Mouse (Mus musculus) E14TG2a.4 (cell line): ENCODE measurements around the gene Mt1.

Experiments used
- CTCF ChIP-seq: conservative IDR thresholded peaks from 2 replicates; pipeline ENCODE4 v1.5.1; 2014; ENCODE audit warnings: low read length
- NANOG ChIP-seq: IDR thresholded peaks from 2 replicates; pipeline ENCODE4 v1.6.1; 2014; ENCODE audit warnings: borderline replicate concordance, low read length, mixed read lengths

DNA sequence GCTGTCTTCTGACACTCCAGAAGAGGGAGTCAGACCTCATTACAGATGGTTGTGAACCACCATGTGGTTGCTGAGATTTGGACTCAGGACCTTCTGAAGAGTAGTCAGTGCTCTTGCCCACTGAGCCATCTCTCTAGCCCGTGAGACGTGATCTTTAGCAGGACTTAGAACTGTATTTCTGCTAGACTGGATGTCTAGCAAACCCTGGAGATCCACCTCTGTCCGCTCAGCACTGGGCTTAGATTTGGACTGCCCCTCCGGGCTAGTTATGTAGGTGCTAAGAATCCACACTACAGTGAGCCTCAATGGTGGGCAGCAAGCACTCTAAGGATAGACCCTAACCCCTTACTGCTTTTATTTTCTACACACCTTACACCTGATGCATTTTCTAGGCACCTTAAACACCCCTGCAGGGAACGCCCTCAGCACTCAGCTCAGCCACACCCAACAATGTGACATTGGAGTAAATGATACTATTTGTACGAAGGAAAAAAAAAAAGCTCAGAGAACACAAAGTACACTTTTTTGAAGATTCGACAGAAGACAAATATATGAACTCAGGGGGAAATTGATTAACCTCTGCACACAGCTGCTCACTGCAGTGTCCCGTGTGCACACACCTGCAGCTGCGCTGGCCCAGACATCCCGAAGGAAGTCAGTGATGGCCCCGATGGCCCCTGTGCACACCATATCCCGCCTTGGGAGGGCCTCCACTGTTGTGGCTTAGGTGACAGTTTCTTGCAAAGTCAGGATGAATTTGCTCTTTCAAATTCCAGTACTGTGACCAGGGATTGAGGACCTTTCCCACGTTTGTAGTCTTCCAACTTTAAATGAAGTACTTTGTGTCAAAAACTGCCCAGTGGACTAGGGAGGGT lies 3.4 kb downstream of the Mt1 start:
- TF ChIP-seq CTCF (no peak), NANOG (no peak)
